Mouse (Mus musculus) naive thymus-derived CD4-positive, alpha-beta T cell, adult 5 months (primary cell): ENCODE results near the gene Pofut2. TPM values are rescaled to one million over a fixed set of nuclear protein-coding genes. Genes with fewer than 3 reads are reported as not detected.

Source experiments
- polyA plus RNA-seq: library from polyadenylated mRNA; unstranded; fragments of 100-300 nt; shearing (Covaris generic); gene quantifications from one replicate; pipeline ENCODE4 v1.2.1, GENCODE M21; 2017

The Pofut2 gene
- 62.8 TPM for polyA plus RNA-seq

DNA sequence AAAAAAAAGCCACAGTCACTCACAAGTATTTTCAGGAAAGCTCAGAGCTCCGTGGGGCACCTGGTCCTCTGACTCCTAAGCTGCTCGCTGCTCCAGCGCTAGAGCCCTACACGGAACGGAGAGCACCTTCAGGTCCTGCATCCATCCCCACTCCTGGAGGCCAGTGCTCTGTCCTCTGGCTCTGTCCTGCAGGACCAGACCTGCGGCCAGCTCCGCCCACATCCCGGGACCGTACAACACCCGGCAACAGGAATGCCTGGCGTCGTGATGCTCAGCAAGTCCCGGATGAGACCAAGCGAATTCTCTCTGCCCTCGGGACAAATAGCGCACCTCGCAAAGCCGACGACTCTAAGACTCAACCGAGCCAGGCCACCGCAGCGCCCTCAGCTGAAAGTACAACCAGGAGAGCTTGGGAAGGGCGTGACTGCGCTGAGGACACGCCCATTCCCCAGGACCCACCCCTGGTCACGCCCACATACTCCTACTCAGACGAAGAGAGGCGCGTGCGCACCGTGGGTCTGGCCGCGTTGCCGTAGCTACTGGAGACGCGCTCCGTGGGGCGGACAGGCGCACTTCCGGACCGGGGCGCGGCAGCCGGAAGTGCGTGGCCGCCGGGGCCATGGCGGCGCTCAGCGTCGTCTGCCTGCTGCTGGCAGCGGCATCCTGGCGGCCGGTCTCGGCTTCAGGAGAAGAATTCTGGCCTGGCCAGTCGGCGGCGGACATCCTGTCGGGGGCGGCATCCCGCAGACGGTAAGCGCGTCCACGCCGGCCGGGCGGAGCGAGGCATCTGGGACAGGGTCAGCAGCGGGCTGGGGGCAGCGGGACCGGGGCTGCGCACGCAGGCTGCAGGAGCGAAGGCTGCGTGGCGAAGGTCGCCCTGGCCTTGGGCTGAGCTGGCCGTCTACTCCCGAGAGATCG lies at the start of gene Pofut2:
Pofut2 (plus strand) TSS at position 515 of the 918 bp plus-strand sequence.

Other genes with a start within 250 kb of the Pofut2 start
- 21.8 TPM for gene Slc19a1, start 227.0 kb upstream of the Pofut2 start, polyA plus RNA-seq
- 0.19 TPM for gene Col18a1, start 92.7 kb upstream of the Pofut2 start, polyA plus RNA-seq
- gene Adarb1, start 159.1 kb downstream of the Pofut2 start, polyA plus RNA-seq: 1.5 TPM